Mouse (Mus musculus): ENCODE results near the gene Clmp. TPM values are rescaled to one million over a fixed set of nuclear protein-coding genes. Genes with fewer than 3 reads are reported as not detected.
"Not testable (repeated sequence)": the region's sequence is repeated elsewhere in the genome, so short reads cannot be mapped to it uniquely, and the experiment has no call there.

Clmp gene
- total RNA-seq, 2 experiments from 2014 or later = 46.5 to 46.6 TPM

GRCm38 (mm10) chr9:40800675-40801612, 115.2 kb downstream of the Clmp start, which contains the start of gene Hspa8:
Gene Hspa8 (plus strand): TSS chr9:40800984.
- DNase-seq (ENCODE audit: low spot score in 2 of 2) = peak; percentile 100

- DNase-seq (ENCODE audit: low spot score in 2 of 2) = peak; percentile 32 to 59
These were observed 116.1 kb downstream of the Clmp start for GRCm38 (mm10) chr9:40801614-40802532.

- not testable (repeated sequence) for DNase-seq (ENCODE audit: low spot score in 2 of 2)
These were observed 116.7 kb downstream of the Clmp start for GRCm38 (mm10) chr9:40802533-40802875.

DNA sequence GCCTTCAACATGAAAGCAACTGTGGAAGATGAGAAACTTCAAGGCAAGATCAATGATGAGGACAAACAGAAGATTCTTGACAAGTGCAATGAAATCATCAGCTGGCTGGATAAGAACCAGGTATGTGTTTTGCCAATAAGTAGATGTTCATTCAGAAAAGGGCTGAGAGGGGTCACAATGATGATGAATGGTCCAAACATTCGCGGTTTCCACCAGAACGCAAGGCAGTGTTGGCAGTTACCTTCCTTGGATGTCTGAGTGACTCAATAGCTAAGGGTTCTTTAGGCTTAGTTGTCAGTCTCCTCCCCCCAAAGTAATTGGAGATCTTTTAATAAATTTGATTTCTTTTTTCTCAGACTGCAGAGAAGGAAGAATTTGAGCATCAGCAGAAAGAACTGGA, 118.8 kb downstream of the Clmp start:
- not testable (repeated sequence) for DNase-seq (ENCODE audit: low spot score in 2 of 2)

DNA sequence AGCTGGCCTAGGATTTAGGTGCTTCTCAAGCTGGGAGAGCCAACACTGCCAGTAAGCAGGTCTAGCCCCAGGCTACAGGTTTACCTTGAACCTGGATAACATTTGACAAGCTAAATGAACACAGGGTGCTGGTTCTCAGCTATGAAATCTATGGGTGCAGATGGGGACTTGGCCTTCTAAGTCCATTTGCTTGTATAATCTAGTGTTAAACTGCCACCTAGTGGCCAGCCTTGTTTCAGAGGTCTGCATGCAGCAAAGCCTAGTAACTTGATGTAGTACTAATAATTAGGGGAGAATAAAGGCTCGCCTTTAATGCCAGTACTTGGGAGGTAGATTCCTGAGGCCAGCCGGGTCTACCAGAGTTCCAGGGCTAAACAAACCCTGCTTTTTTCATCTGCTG, 119.5 kb downstream of the Clmp start:
- peak; percentile 84 for DNase-seq (ENCODE audit: low spot score in 2 of 2)

GRCm38 (mm10) chr9:40806440-40807288, 120.9 kb downstream of the Clmp start:
- DNase-seq (ENCODE audit: low spot score in 2 of 2) = peak in 1 of 2 experiments; percentile 41

- DNase-seq (ENCODE audit: low spot score in 2 of 2) = peak in 1 of 2 experiments; percentile 49
These were observed 121.6 kb downstream of the Clmp start for GRCm38 (mm10) chr9:40807289-40807920.

DNA sequence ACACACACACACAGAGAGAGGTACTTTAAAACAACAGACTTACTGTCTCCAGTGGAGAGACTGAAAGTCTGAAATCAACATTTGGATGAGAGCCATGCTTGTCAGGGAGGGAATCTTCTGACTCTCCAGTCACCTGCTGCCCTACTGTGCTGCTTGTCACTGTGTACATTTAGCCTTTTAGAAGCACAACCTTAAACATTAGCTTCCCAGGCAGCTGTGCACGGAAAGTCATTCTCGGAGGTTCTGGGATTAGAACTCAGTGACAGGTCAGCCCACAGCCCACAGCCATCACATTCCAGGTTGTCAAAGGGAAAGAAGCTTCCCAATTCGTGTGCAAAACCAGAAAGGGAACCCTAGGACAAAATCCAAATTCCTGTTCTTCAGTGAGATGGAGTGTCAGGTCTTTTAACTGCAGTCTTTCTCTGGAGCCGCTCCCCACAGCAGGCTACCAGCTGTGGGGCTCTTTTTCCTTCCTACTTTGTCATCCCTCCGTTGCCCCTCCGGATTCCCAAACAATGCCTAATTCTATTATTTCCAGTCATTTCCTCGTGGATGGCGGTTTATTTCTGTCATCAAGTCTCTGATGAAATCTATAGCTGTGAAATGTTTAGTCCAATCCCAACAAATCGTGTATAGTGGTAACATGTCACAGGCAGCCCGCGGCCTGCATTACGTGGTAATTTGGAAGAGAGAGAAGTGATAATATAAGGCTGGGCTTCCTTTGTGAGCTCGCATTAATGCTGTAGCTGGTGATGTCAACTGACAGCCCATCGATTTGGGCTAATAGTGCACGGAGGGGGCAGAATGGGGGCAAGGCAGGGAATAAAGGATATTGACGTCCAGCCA, 122.5 kb downstream of the Clmp start:
- no peak for DNase-seq (ENCODE audit: low spot score in 2 of 2)

DNA sequence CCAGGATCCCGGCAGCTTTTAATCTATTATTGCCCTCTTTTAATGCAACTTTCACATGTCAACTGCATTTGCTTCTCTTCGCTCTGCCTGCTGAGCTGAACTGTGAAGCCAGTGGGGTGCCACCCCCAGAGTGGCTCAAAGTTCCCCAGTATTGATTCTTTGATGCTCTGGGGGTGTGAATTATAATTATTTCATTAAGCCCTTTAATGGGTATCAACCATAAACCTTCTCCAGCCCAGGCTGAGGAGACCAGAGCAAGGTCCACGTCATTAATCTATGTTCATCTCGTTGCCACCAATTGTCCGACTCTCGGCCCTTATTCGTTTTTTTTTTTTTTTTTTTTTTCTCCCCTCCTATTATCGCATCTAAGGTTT, 123.1 kb downstream of the Clmp start:
- no peak for DNase-seq (ENCODE audit: low spot score in 2 of 2)

DNA sequence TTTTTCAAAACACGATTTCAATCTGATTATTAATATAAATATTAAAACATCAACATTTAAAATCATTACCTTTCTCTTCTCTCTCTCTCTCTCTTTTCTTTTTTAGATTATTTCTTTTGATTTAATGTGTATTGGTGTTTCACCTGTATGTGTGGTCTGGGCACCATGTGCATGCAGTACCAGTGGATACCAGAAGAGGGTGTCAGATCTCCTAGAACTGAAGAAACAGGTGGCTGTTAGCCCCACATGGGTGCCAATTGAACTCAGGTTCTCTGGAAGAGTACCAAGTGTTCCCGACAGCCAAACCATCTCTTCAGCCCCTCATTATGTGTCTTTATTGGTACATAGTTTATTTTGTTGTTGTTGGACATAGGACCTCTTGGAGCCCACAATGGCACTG, 126.1 kb downstream of the Clmp start:
- DNase-seq (ENCODE audit: low spot score in 2 of 2) = peak in 1 of 2 experiments; percentile 53

DNA sequence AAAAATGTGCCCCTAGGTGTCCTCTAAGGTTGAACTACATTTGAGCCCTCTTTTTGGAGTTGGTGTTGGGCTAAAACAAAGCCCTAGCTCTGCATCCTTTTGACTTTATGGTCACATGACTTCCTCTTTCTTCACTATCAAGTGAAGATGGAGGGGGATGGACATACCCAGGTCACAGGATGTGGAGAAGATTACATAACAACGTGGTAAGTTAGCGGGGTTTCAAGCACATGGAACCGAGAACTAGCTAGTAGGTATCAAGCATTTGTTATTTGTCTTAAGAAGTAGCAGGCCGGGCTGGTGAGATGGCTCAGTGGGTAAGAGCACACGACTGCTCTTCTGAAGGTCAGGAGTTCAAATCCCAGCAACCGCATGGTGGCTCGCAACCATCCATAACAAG, 128.3 kb downstream of the Clmp start:
- no peak for DNase-seq (ENCODE audit: low spot score in 2 of 2)

DNA sequence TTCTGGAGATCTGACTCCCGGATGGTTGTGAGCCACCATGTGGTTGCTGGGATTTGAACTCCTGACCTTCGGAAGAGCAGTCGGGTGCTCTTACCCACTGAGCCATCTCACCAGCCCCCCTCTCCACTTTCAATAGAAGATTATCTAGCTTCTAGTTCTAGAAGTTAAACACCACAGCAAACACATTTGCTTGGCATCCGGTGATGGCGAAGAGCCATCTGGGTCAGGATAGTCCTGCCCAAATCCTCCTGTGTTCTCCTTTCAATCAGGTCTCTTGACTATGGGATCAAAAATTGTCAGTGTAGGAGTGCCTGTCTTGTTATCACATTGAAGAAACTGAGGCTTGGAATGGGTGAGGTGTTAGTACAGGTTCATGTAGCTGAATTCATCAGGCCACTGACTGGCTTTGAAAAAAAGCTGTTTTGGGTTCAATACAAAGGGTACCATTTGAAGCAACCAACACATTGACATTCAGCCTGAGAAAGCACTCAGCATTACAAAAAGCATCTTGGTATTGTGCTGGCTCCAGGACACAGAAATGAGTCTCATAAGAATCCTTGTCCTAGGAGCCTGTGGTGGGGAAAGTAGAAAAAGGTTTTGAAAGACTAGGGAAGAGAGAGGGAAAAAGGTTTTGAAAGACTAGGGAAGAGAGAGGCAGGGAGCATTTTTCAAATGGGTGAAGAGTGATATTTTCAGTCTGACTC, 131.7 kb downstream of the Clmp start:
- DNase-seq (ENCODE audit: low spot score in 2 of 2) = peak in 1 of 2 experiments; percentile 47

DNA sequence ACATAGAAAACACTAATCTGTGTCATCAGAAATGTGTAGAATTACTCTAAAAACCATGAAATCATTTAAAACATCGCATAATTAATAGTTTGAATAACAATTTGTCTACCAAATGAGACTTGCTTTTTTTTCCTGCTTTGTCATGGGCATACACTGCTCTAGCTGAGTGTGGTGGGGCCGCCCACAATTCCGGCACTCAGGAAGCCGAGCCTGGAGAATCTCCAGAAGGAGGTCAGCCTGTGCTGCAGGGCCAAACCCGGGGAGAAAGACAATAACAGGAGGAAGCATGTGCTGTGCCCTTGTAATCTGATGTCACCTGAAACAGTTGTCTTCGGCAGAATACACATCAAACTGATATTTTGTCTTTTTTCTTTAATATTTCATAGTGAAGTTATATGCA, 139.8 kb downstream of the Clmp start:
- DNase-seq (ENCODE audit: low spot score in 2 of 2) = no peak

DNA sequence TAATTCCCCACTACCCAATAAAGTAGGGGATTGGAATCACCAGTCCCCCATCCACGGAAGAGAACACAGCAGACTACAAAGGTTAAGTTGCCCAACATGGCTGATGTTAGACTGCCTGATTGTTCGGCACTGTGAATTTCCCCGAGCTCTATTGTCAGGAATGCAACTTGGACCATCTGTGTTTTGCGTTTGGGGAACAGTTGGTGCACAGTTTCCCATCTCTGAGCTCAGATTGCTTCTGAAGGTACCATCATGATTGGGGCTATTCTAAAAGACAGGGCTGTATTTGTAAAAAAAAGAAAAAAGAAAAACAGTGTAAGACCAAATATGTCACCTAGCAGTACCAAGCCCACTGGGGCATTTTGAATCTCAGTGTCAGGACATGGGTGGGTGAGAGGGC, 141.6 kb downstream of the Clmp start:
- DNase-seq (ENCODE audit: low spot score in 2 of 2) = no peak

GRCm38 (mm10) chr9:40834569-40834968, 148.8 kb downstream of the Clmp start:
- peak; percentile 88 to 89 for DNase-seq (ENCODE audit: low spot score in 2 of 2)

Data from layer of hippocampus, postnatal 10 days (tissue).